Mouse (Mus musculus) CH12.LX (cell line): ENCODE results near the gene Neb.

Experiments used
- CTCF ChIP-seq, 2 experiments: IDR thresholded peaks in 1 of 2; conservative IDR thresholded peaks in 1 of 2; 2 replicates each; pipeline ENCODE4 v1.5.1; 2011 to 2012; ENCODE audit warnings: low read depth in 2 of 2, low read length in 2 of 2, improper control_type of control experiment in 1 of 2, inconsistent platforms in 1 of 2, mild to moderate bottlenecking in 1 of 2, moderate library complexity in 1 of 2
- JUND ChIP-seq: conservative IDR thresholded peaks from 2 replicates; pipeline ENCODE4 v1.6.1; 2011; ENCODE audit warnings: low read depth, low read length, improper control_type of control experiment
- MAFK ChIP-seq: IDR thresholded peaks from 2 replicates; pipeline ENCODE4 v1.6.1; 2011; ENCODE audit warnings: low read length, improper control_type of control experiment; ENCODE audit not compliant: insufficient replicate concordance
- MAX ChIP-seq: IDR thresholded peaks from 2 replicates; pipeline ENCODE4 v1.6.1; 2011; ENCODE audit warnings: low read length, improper control_type of control experiment
- POLR2A ChIP-seq: IDR thresholded peaks from 2 replicates; pipeline ENCODE4 v1.6.1; 2011; ENCODE audit warnings: low read depth, mild to moderate bottlenecking, improper control_type of control experiment, low read length

DNA sequence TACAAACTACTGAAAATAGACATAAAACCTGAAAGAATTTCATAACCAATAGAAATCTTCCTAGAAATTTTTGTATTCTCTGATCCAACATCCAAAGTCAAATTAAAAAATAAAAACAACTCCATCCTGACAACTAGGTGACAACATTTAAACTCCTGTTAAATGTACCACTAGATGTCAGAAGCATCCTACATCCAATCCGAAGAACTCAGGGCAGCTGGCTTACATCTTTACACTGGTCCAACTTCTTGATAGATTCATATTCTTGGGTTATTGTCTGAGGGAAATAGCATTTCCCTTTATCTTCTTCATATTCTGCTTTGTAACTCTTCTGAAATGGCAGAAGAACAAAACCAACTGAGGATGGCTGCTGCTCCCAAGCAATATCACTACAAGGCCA is 74.9 kb downstream of the Neb start:
- no peak for TF ChIP-seq JUND
- TF ChIP-seq CTCF (conservative IDR thresholded peaks at IDR 0.05 in 1 of 2, IDR thresholded peaks at IDR 0.05 in 1 of 2; ENCODE audit: low read depth in 2 of 2, low read length in 2 of 2), result peak in 1 of 2 experiments; percentile 82; a peak in 2 of 4 replicates
- no peak for TF ChIP-seq MAX
- no peak for TF ChIP-seq POLR2A
- TF ChIP-seq MAFK, result no peak
